Mouse (Mus musculus): ENCODE results near the gene Pced1b.

Gene Pced1b

DNA sequence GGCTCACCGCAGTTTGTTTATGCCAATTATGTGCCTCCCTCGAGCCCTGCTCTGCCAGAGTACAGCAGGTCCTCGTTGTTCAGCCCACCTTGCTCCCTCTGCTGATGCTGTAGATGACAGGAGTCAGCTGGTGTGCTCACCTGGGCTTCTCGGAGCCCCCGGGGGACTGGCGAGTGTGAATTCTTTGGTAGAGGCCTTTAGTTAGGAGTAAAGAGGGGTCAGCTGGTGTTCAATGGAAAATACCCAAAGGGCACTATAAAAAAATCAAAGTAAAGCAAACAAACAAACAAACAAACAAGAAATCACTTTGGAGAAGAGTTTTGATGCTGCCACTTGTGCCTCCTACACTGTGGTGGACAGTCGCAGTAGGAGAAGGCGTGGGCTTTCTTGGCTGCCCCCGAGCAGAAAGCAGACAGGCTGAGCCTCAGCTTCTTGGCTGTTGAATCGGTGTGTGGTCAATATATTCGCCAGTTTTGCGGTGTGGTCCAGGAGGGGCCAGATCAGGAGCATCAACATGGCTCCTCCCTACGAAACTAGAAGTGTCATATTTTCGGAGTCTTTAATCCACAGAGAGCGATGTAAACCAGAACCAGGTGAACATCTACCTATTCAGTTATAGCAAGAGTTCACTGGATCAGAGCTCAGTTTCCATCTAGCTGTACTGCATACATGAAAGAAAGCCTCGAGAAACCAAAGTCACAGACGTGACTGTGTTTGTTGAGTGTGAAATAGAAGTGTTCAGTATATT, 11.8 kb downstream of the Pced1b start:
- no peak for DNase-seq

DNA sequence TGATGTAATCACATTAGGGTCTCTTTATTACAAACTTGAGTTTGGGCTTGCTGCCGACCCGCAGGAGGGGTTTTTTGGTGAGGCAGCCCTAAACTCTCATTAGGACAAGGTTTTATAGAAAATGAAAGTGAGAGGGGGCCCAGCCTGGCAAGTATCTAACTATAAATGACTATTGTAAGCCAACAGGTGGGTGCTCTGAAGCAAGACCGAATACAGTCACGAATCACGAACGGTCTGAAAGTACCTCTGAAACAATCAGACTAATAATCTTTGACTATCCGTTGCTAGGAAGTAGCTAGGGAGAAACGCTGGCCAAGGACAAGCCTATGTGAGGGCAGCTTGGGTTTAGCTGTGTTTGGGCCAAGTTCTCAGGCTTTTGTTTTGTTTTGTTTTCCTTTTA, 12.4 kb downstream of the Pced1b start:
- DNase-seq: no peak

DNA sequence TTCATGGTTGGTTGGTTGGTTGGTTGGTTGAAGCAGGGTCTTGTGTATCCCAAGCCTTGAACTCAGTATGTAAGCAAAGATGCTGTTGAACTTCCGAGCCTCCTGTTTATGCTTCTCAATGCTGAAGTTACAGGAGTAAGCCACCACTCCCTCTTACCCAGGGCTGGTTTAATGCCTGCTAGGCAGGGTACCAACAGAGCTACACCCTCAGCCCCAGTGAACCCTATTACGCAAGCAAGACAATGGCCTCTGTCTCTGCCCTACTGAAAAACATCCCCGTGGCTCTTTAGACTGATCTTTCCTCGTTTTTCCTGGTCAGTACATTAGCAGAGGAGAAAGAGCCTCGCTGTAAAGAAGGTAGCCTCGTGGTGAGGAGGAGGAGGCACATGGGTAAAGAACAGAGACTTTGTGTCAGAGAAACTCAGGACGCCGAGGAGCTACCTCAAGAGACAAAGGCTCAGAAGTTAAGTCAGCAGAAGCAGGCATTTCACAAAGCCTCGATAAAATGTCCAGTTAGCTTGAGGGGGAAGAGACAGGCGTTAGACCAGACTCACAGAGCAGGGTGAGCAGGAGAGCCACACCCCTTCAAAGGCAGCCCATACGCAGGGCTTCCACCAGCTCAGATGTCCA, 13.2 kb downstream of the Pced1b start:
- DNase-seq: no peak

DNA sequence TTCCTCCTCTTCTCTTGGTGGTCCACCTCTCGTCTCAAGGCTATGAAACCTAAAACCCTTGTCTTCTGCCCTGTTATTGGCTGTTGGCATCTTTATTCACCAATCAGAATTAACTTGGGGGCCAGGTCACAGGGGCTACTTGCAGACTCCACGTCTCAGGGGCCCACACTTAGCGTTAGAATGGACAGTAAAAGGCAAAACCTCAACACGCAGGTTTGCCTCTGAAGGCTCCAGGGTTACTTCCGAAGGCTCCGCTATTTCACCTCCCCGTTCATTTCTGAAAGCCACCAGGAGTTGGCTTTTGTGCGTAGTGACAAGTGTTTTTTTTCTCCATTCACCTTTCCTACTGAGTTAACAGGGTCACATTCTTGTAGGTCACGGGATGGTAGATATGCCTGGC, 15.3 kb downstream of the Pced1b start:
- DNase-seq: no peak

DNA sequence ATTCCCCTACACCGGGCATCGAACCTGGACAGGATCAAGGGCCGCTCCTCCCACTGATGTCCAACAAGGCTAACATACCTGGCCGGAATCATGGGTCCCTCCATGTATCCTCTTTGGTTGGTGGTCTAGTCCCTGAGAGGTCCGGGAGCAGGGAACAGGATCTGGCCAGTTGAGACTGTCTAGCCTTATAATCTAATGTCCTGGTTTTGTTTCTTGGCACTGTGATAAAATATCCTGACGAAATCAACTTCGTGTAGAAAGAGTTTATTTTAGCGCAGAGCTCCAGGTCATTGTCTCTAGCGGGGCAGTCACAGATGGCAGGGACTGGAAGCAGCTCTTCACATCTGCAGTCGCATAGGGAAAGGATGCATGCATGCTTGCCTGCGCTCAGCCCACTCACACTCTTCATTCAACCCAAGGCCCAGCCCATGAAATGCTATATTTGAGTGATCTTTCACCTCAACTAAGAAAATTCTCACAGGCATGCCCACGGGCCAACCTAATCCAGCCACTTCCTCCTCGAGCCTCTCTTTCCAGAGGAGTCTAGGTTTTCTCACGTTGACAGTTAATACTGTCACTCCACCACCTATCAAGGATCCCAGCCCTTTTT, 19.4 kb downstream of the Pced1b start:
- DNase-seq: no peak

DNA sequence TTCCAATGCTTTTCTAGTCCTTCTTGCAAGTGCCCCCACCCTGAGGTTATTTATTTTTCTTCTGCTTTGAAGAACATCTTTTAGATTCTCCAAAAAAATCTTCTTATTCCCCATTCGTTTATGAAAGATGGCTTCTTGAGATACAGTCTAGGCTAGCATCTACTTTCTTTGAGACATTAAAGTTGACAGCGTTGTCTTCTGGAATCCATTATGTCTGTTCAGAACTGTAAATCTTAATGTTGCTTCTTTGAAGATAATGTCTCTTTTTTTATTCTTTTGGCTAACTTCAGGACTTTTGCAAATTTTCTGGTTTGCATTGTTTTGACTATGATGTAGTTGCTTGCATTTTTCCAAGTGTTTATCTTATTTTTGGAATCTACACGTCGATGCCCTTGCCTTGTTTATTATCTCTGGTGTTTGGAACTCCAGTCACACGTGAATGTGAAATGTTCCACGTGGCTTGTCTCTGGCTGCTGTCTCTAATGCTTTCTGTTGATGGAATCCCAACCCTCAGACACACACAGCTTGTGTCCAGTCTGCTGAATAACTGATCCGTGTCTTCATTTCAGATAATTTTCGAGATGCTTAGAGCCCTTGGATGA, 20.3 kb downstream of the Pced1b start:
- no peak for DNase-seq

DNA sequence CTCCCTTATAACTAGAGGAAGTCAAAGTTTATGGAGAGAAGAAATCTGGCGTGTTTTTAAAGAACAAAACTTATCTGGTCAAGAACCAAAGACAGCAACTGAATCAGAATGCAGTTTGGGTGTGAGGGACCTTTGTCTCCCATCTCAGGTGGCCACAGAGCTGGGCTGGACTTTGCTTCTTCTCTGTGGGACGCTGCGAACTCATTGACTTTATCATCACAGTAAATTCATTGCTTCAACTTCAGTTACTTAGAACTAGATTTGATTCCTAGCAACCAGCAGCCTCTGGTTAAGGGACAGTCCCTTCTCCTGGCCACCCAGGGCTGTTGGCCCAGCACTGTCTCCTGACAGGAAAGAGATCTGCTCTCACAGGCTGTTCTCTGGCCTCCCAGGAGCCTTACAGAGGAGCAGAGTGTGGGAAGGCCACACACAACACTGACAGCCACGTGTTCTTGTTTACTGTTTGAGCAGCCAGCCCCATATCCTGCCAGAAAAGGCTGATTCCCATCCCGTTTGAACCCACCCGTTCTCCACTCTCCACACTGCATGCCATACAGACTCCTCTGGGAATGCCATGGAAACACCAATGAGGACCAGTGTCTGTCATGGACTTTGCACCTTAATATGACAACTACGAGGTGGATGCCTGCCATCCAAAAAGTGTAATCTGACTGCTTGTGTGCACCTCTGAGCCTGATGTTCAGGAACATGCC, 25.2 kb downstream of the Pced1b start:
- DNase-seq: no peak

DNA sequence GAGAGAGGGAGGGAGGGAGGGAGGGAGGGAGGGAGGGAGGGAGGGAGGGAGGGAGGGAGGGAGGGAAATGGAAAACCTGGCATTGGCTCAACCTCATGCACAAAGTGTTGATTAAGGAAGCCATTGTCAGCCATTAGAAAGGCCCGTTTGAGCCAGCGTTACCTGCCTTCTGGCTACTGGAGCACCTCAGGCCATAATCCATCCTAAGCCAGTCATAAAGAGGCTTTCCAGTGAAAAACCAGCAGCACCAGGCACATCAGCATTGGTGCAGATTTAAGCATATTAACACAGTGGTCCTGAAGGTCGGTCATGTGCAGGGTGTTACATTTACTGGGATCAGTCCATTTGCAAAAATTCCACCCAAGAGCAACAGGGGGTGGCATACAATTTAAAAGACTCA, 25.9 kb downstream of the Pced1b start:
- no peak for DNase-seq

DNA sequence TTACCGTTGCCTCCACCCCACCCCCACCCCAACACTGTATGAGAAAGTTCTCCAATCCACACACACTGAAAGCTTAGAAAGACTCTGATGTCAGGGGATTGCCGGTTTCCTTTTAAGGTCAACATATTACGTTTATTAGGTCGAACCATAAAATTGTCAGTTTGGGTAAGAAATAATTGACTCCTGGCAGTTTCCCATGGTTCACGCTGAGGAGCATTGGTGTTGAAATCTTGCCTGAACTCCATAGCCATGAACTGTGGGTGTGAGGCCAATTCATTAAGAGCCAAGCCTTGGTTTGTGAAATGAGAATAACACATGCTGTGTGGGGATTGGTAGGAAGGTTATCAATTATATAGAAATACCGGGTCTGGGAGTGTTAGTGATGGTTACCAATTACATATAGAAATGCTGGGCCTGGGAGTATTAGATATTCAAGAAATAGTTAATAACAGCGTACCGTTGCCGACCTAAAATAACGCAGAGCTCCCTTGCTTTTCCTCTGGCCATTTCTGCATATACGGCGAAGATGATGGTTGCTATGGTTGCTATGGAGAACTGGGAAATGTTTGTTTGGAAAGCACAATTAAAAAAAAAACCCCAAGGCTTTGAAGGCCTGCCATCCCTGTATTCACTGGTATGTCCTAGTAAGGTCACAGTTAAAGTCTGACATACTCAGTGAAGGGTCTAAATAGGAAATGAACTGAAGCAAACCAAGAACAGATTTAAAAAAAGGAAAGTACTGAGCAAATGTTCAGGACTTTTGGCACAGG, 28.9 kb downstream of the Pced1b start:
- peak; percentile 13 for DNase-seq

DNA sequence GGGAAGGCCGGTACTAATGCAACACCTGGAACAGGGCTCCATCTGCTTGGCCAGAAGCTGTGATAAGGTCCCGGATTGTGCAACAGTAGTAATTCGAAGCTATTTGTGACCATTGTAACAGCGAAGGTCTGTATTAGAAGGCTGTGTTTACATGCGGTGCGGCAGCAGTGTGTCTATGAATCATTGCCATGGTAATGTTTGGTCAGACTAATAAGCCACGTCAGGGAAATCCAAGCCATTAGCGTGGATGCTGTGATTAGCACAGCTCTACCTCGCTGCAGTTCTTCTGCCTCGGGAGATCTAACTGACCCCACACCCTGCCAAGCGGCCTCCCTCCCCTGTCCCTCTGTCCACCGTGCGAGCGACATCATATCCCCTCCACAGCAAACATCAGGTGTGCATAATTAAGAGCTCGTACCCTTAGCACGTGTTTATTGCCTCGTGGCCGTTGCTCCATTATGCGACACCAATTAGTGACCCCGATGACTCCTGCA, 29.8 kb downstream of the Pced1b start:
- no peak for DNase-seq

DNA sequence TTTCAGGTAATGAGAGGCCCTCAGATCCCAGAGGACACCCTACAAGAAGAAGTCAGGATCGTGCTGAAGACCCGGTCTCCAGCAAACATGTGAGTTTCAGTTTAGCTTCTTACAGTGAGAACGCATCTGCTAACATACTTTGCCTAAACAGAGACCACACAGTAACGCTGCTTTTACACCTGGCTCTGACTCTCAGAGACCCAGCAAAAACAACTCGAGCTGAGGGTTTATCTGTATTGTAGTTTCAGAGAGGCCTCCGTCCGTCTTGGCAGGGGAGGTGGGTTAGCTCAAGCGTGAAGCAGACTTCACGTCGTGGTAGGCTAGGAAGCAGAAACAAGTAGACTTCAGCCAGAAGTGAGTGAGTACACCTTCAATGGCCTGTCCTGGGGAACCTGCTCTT, 30.4 kb downstream of the Pced1b start:
- DNase-seq: peak; percentile 14

DNA sequence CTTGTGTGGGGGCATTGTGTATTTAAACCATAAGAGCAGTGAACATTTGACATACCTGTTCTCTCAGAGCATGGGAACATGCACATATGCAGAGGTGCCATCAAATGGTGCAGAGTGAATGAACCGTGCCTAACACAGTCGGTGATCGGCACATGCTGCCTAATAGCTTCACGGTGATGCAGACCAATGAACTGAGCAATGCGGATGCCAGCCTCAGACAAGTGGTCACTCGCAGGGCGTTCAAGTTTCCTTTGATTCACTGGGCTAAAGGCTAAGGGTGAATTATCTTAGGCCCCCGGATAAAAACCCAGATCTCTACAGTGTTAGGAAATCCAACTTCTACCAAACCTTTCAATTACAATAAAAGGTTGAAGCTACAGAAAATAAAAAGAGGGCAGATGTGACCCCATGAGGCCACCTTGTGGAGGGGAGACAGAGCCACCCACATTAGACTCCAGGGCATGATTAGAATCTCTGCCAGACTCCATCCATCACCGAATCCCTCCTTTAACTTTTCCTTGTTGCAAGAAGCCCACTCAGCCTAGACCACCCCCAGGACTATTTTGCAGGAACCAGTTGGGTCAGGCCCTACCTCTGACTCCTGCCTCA, 31.5 kb downstream of the Pced1b start:
- DNase-seq: no peak

DNA sequence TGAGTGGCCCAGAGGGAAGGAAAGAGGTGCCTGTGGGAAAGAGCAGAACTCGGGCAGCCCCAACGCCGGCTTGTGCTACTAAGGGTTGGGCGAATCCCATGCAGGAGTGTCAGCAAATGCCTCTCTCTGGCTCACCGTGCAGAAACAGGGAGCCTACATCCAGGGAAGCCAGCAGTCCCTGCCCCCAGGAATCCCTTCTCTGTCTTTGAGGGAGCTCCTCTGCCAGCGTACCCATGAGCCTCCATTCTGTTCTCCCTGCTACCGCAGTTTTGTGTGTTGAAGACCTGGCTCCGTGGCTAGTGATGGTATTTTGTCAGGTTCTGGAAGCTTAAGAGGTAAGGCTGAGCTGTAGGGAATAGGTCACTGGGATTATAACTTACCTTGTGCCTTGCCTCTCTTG, 33.2 kb downstream of the Pced1b start:
- DNase-seq: no peak

DNA sequence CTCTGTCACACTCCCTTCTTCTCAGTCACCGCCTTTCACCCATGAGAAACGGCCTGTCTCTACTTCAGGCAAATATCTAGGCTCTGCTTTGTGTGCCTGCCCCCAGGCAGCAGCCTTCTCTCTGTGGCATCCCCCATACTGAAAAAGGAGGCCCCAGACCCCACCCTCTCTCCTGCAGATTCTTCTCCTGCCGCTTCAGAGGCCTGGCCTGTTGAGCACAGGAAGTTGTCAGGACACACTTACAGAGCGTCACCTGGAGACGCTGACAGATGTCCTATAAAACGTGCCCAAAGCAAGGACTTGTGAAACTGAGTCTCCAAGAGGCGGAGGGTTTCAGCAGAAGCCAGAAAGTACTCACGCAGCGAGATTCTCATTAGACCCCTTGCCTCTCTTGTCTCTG, 33.9 kb downstream of the Pced1b start:
- no peak for DNase-seq

DNA sequence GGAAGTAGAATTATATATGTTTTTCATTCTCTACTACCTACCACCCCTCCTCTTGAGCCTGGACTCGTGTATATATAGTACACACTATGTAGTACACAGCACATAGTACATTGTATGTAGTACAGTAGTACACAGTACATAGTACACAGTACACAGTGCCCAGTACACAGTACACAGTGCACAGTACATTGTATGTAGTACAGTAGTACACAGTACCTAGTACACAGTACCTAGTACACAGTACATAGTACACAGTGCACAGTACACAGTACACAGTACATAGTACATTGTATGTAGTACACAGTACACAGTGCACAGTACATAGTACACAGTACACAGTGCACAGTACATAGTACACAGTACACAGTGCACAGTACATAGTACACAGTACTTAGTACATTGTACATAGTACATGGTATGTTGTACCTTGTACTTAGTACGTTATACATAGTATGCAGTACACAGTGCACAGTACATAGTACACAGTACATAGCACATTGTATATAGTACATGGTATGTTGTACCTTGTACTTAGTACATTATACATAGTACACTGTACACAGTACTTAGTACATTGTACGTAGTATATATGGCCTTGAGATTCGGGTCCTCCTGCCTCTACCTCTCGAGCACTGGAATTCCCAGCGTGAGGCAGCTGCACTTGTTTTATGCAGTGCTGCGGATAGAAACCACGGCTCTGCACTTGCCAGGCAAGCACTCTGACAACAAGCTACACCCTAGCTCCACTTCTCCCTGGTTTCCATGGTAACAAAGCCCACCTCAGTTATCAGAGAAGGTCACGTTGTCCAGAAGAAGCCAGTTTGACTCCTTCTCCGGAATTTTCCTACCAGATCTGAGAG, 35.0 kb downstream of the Pced1b start:
- no peak for DNase-seq

DNA sequence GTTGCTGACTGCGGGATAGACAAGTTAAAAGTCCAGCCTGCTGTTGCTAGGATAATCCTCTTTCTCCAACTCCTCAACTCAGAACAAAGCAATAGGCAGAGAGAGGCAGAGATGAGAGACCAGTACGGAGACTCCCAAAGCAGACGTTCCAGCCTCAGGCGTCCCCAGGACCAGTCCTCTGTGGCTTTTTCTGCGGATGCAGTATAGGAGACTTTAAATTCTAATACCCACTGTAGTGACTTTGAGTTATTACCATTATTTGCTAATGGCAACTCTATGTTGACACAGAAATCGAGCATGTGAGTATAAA, 35.6 kb downstream of the Pced1b start:
- no peak for DNase-seq

DNA sequence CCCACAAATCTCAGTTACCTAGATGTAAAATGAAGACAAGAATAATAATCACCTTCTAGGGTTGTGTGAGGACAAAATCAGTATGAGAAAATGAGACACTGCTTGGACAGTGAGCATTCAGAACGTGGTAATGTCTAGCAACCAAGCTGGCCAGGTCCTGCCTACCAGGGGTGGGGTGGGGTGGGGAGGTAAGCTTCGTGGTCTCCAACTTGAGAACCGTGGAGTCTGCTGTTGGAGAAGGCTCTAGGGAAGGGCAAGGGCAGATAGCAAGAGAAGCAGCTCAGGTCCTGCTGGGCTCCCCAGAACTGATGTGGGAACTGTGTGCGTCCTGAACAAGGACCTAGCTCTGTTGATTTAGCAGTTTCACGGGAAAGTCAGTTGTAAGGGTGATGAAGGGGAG, 37.3 kb downstream of the Pced1b start:
- DNase-seq: no peak

DNA sequence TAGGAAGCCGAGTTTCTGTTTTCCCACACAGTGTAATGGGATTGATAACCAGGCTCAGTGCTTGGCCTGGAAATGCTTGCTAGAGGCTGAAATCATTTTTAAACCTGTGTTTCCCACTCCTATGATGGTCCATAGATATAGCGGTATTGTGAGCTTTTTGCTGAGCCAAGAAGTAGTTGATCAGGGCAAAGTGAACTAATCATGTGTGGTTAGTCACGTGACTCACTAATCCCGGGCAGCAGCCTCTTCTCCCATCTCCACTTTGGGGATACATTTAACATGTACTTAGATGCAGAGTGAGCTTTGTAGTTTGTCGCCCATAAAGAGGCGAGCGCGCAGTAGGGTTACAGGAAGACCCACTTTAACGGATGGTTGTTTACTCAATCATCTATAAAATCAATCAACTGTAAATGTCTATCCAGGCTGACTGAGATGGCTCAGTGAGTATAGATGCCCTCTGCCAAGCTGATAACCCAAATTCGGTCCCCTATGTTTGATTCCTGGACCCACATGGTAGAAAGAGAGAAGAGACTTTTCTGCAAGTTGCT, 38.8 kb downstream of the Pced1b start:
- DNase-seq: no peak

DNA sequence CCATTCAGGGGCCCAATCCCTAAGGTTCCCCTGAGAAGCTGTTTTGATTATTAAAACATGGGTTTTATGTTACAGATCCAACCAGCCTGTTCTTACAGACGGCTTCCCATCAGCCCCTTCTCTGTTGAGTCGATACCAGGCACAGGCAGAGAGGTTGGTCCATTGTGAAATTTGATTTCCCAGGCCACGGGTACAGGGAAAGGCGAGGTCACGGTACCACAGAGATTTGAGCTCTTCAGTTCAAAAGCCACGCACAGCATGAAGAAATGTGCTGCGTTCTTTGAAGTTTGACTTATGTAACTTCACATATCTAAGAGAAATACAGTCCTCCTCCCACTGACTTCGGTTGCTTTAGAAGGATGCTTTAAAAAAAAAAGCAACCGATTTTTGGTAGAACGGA, 39.8 kb downstream of the Pced1b start:
- no peak for DNase-seq

DNA sequence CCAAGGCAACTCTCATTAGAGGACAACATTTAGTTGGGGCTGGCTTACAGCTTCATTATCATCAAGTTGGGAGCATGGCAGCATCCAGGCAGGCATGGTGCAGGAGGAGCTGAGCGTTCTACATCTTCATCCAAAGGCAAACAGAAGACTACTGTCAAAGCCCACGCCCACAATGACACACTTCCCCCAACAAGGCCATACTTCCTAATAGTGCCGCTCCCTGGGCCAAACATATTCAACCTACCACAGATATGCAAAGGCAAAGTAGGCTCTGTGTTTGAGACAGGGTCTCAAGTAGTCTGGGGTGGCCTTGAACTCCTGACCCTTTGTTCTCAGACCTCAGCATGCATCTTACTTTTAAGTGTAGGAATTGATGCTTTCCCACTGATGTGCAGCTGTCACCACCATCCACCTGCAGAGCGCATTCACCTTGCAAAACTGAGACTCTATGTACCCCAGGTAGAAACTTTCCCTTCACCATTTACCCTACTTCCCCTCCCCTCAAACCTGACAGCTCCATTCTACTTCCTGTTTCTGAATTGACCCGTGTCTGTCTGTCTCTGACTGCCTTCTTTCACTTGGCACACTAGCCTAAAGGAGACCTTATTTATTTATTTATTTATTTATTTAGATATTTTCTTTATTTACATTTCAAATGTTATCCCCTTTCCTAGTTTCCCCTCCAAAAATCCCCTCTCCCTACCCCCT, 40.7 kb downstream of the Pced1b start:
- DNase-seq: no peak

All from kidney, adult 9 months (tissue).